In genomic region chr5:71545554-71545953, GRCm38 (mm10) we compare ENCODE assay signal across 12 mouse cellular contexts. TPM values are rescaled to one million over a fixed set of nuclear protein-coding genes. Genes with fewer than 3 reads are reported as not detected.
A peak's percentile ranks its signal among the peaks of the same experiment; 100 is the strongest.
DNase-seq lines count a peak whose midpoint lies in the region; ATAC-seq and TF ChIP-seq lines count a peak whose summit lies in the region.
"Had no signal": no experiment of that assay in that cellular context is flagged by ENCODE, and none has a peak within 500 bp of the region (broad histone marks: within the 10 kb centered on the region; RNA-seq: fewer than 3 reads in every experiment).

No protein-coding gene starts in this region.

- no peaks in the 10 kb centered on the region for H3K4me1 ChIP-seq in forebrain, postnatal 0 days (ENCODE audit: insufficient read depth)
- no peaks in the 10 kb centered on the region for H3K4me1 ChIP-seq in forebrain, embryonic 12.5 days
- no peaks in the 10 kb centered on the region for H3K4me1 ChIP-seq in liver, postnatal 0 days (ENCODE audit: insufficient read depth)
- H3K4me1 ChIP-seq in liver, embryonic 12.5 days = no peaks in the 10 kb centered on the region
- H3K4me1 ChIP-seq: midbrain, embryonic 12.5 days had no signal

- 0 out of 2 replicates have a peak, but pooled peaks have one; percentile 9 for TF ChIP-seq CTCF in forebrain, postnatal 0 days (IDR thresholded peaks at IDR 0.05; ENCODE audit: low read depth)
- peak; percentile 33; the same call in 1 of the 2 replicates for TF ChIP-seq CTCF in liver, postnatal 0 days (IDR thresholded peaks at IDR 0.05; ENCODE audit: low read depth)

- no peak overlapping the region for H3K27ac ChIP-seq in forebrain, postnatal 0 days (ENCODE audit: low read depth, low read length)
- no peak overlapping the region for H3K27ac ChIP-seq in forebrain, embryonic 12.5 days
- no peak overlapping the region for H3K27ac ChIP-seq in liver, postnatal 0 days (ENCODE audit: low read depth)
- no peak overlapping the region for H3K27ac ChIP-seq in liver, embryonic 12.5 days
- H3K27ac ChIP-seq: midbrain, embryonic 12.5 days had no signal

- TF ChIP-seq EP300 in liver, postnatal 0 days (IDR thresholded peaks at IDR 0.05; ENCODE audit: low read depth) = no peak

- no peaks in the 10 kb centered on the region for H3K27me3 ChIP-seq in forebrain, postnatal 0 days (ENCODE audit: insufficient read depth, low read length)
- no peaks in the 10 kb centered on the region for H3K27me3 ChIP-seq in forebrain, embryonic 12.5 days
- H3K27me3 ChIP-seq in liver, postnatal 0 days (ENCODE audit: insufficient read depth, low read length) = no peaks in the 10 kb centered on the region
- H3K27me3 ChIP-seq in liver, embryonic 12.5 days (replicated peaks) = no peaks in the 10 kb centered on the region
- H3K27me3 ChIP-seq: midbrain, embryonic 12.5 days had no signal

- no peak overlapping the region for H3K4me2 ChIP-seq in forebrain, postnatal 0 days (ENCODE audit: low read depth)
- no peak overlapping the region for H3K4me2 ChIP-seq in forebrain, embryonic 12.5 days
- H3K4me2 ChIP-seq in liver, postnatal 0 days (ENCODE audit: low read depth, low read length) = no peak overlapping the region
- no peak overlapping the region for H3K4me2 ChIP-seq in liver, embryonic 12.5 days
- H3K4me2 ChIP-seq: midbrain, embryonic 12.5 days had no signal

- H3K36me3 ChIP-seq in forebrain, postnatal 0 days (ENCODE audit: insufficient read depth) = no peaks in the 10 kb centered on the region
- H3K36me3 ChIP-seq in forebrain, embryonic 12.5 days (replicated peaks) = no peaks in the 10 kb centered on the region
- no peaks in the 10 kb centered on the region for H3K36me3 ChIP-seq in liver, postnatal 0 days (replicated peaks; ENCODE audit: insufficient read depth, low read length)
- H3K36me3 ChIP-seq in liver, embryonic 12.5 days = no peaks in the 10 kb centered on the region
- H3K36me3 ChIP-seq: midbrain, embryonic 12.5 days had no signal

- ATAC-seq in forebrain, postnatal 0 days = no peak
- no peak for ATAC-seq in forebrain, embryonic 12.5 days (ENCODE audit: low FRiP score)
- ATAC-seq in liver, postnatal 0 days = no peak
- no peak for ATAC-seq in liver, embryonic 12.5 days
- ATAC-seq in megakaryocyte progenitor cell, adult 5-6 weeks (replicated peaks; ENCODE audit: poor library complexity) = peak; percentile 52; the same call in 1 of the 2 replicates

- H3K9ac ChIP-seq in forebrain, postnatal 0 days = no peak overlapping the region
- H3K9ac ChIP-seq in forebrain, embryonic 12.5 days = no peak overlapping the region
- no peak overlapping the region for H3K9ac ChIP-seq in liver, postnatal 0 days (replicated peaks)
- no peak overlapping the region for H3K9ac ChIP-seq in liver, embryonic 12.5 days
- H3K9ac ChIP-seq: midbrain, embryonic 12.5 days had no signal

- H3K4me3 ChIP-seq in forebrain, postnatal 0 days (ENCODE audit: low read depth, low read length) = no peak overlapping the region
- H3K4me3 ChIP-seq in forebrain, embryonic 12.5 days (replicated peaks) = no peak overlapping the region
- H3K4me3 ChIP-seq in liver, postnatal 0 days (ENCODE audit: low read depth, low read length) = no peak overlapping the region
- no peak overlapping the region for H3K4me3 ChIP-seq in liver, embryonic 12.5 days
- H3K4me3 ChIP-seq: midbrain, embryonic 12.5 days had no signal

- no peak for DNase-seq in forebrain, postnatal 0 days
- no peak for DNase-seq in liver, postnatal 0 days
- DNase-seq in NIH3T3 (ENCODE audit: low read depth) = peak; percentile 40
- no peak for DNase-seq in thymus, postnatal 4 days
- no peak for DNase-seq in urinary bladder, postnatal 36 days (ENCODE audit: low spot score in 2 of 2)

- H3K9me3 ChIP-seq in forebrain, postnatal 0 days (ENCODE audit: low read length) = no peaks in the 10 kb centered on the region
- no peaks in the 10 kb centered on the region for H3K9me3 ChIP-seq in forebrain, embryonic 12.5 days
- no peaks in the 10 kb centered on the region for H3K9me3 ChIP-seq in liver, postnatal 0 days (ENCODE audit: low read length)
- no peaks in the 10 kb centered on the region for H3K9me3 ChIP-seq in liver, embryonic 12.5 days (replicated peaks)

RNA-seq across cellular contexts. Expression of gene Cox7b2, which starts 2.5 kb away (rescaled TPM):
- not detected in 2 replicates for total RNA-seq in forebrain, postnatal 0 days (2014; rRNA removed)
- 0.63 and 0.68 TPM in 2 replicates for polyA plus RNA-seq in forebrain, postnatal 0 days (2015; fragmentation: Nextera tagmentation; extraction: Ambion mirVana)
- polyA plus RNA-seq in forebrain, embryonic 12.5 days (2016; fragmentation: Nextera tagmentation; extraction: Ambion mirVana) = not detected in 2 replicates
- not detected in 2 replicates for polyA plus RNA-seq in liver, postnatal 0 days (2015; fragmentation: Nextera tagmentation; extraction: Ambion mirVana)
- not detected in 2 replicates for polyA plus RNA-seq in liver, embryonic 12.5 days (2016; fragmentation: Nextera tagmentation; extraction: Ambion mirVana)
- total RNA-seq in megakaryocyte progenitor cell, adult 5-6 weeks (2015) = not detected in 2 replicates
- total RNA-seq in megakaryocyte progenitor cell, adult 5-6 weeks (2017) = not detected in 2 replicates
- total RNA-seq: layer of hippocampus, postnatal 14 days had no signal
- polyA plus RNA-seq: gonadal fat pad, adult 2 months; midbrain, embryonic 12.5 days; spleen, adult 2 months had no signal
